Mouse (Mus musculus) limb, embryonic 11.5 days (tissue): ENCODE data around the gene Parp2. TPM values are rescaled to one million over a fixed set of nuclear protein-coding genes. Genes with fewer than 3 reads are reported as not detected.
"Not testable (repeated sequence)": the region's sequence is repeated elsewhere in the genome, so short reads cannot be mapped to it uniquely, and the experiment has no call there.

Experiments used
- ATAC-seq: fragments of 200-750 bp; cut with Nextera tagmentation; 2 replicates; pipeline ENCODE4 v1.8.0; 2017; ENCODE audit warnings: low read depth; ENCODE audit not compliant: insufficient number of reproducible peaks, low FRiP score, low TSS enrichment
- DNase-seq: peaks from one replicate; pipeline ENCODE4 v3.0.0-alpha.2; 2015; ENCODE audit warnings: low spot score
- H3K27ac ChIP-seq: fragments of 300-500 bp; sonication (generic); replicated peaks from 2 replicates; pipeline ENCODE4 v1.5.1; 2014; ENCODE audit warnings: low read depth, mild to moderate bottlenecking, low read length
- H3K27me3 ChIP-seq: fragments of 300-500 bp; sonication (generic); 2 replicates; pipeline ENCODE4 v1.6.1; 2014; ENCODE audit warnings: mild to moderate bottlenecking, low read length, mixed read lengths; ENCODE audit not compliant: control insufficient read depth, insufficient read depth
- H3K36me3 ChIP-seq: fragments of 300-500 bp; sonication (generic); 2 replicates; pipeline ENCODE4 v1.6.1; 2014; ENCODE audit warnings: mild to moderate bottlenecking, low read length, moderate library complexity, mixed read lengths; ENCODE audit not compliant: control insufficient read depth, insufficient read depth
- H3K4me1 ChIP-seq: fragments of 300-500 bp; sonication (generic); 2 replicates; pipeline ENCODE4 v1.6.1; 2014; ENCODE audit warnings: low read length, mixed read lengths; ENCODE audit not compliant: control insufficient read depth, insufficient read depth
- H3K4me2 ChIP-seq: fragments of 300-500 bp; sonication (generic); 2 replicates; pipeline ENCODE4 v1.6.1; 2014; ENCODE audit warnings: low read depth, mild to moderate bottlenecking, moderate library complexity; ENCODE audit not compliant: severe bottlenecking
- H3K4me3 ChIP-seq: fragments of 300-500 bp; sonication (generic); 2 replicates; pipeline ENCODE4 v1.5.1; 2014; ENCODE audit warnings: low read depth, low read length
- H3K9ac ChIP-seq: fragments of 300-500 bp; sonication (generic); 2 replicates; pipeline ENCODE4 v1.6.1; 2014; ENCODE audit warnings: mild to moderate bottlenecking, low read length
- H3K9me3 ChIP-seq: fragments of 300-500 bp; sonication (generic); 2 replicates; pipeline ENCODE4 v1.6.1; 2016; ENCODE audit warnings: low read length; ENCODE audit not compliant: control insufficient read depth
- WGBS: fragments of 180-500 bp; shearing (Covaris S2); extraction: QIAGEN DNeasy Blood & Tissue Kit; methylation state at CpG from one replicate; pipeline ENCODE4 v1.1.7; 2014; 5-methylcytosine and 5-hydroxymethylcytosine counted together
- polyA plus RNA-seq: library from polyadenylated mRNA; unstranded; fragments of >200 nt; fragmentation: Nextera tagmentation; extraction: Ambion mirVana; gene quantifications from 2 replicates; pipeline ENCODE4 v1.2.1, GENCODE M21; 2014

The Parp2 gene
- polyA plus RNA-seq, 1 experiment from 2014 or later, result 71.6 TPM

GRCm38 (mm10) chr14:50806469-50806868 lies 1.2 kb upstream of the Parp2 start:
- H3K9me3 ChIP-seq, H3K27me3 ChIP-seq, H3K4me3 ChIP-seq, DNase-seq, H3K36me3 ChIP-seq, H3K4me2 ChIP-seq, H3K4me1 ChIP-seq, H3K27ac ChIP-seq, ATAC-seq, H3K9ac ChIP-seq: not testable (repeated sequence)
- WGBS, result 90% methylated on average over 5 of the region's 5 CpGs

- Histone ChIP-seq H3K27me3 (no peaks in the 10 kb centered on the region), H3K9me3 (no peaks in the 10 kb centered on the region), H3K4me3 (no peak overlapping the region), H3K9ac (no peak overlapping the region), H3K36me3 (peaks cover 6% of the 10 kb centered on the region; the same call in 1 of the 2 replicates), H3K4me1 (no peaks in the 10 kb centered on the region), H3K4me2 (no peak overlapping the region), H3K27ac (no peak overlapping the region)
- WGBS, result 90% methylated on average over 2 of the region's 2 CpGs
- DNase-seq, result no peak
- no peak for ATAC-seq
Measured at GRCm38 (mm10) chr14:50813060-50813459, 5.4 kb downstream of the Parp2 start.

DNA sequence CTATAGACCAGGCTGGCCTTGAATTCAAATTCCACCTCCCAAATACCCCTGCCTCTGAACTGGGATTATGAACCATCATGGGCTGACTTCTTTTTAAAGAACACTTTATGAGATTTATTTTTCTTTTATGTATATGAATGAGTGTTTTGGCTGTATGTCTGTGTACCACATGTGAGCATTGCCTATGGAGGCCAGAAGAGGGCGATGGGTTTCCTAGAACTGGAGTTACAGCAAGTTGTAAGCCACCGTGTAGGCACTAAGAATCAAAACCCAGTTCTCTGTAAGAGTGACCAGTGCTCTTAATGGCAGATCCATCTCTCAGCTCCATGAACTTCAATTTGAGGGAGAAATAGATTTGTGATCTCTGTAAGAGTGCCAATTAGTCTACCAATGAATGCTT lies 15.6 kb downstream of the Parp2 start:
- Histone ChIP-seq H3K4me1 (no peaks in the 10 kb centered on the region), H3K4me3 (no peak overlapping the region), H3K9ac (no peak overlapping the region), H3K36me3 (peaks cover 11% of the 10 kb centered on the region; the same call in 1 of the 2 replicates), H3K9me3 (no peaks in the 10 kb centered on the region), H3K4me2 (no peak overlapping the region), H3K27ac (no peak overlapping the region), H3K27me3 (no peaks in the 10 kb centered on the region)
- DNase-seq (no peak), ATAC-seq (no peak)
- WGBS, result 77% methylated on average over 2 of the region's 2 CpGs

- no peaks in the 10 kb centered on the region for H3K9me3 ChIP-seq
- DNase-seq (no peak), ATAC-seq (no peak)
- no peak overlapping the region for H3K4me2 ChIP-seq
- no peak overlapping the region for H3K9ac ChIP-seq
- H3K27me3 ChIP-seq, result no peaks in the 10 kb centered on the region
- 90% methylated on average over 9 of the region's 9 CpGs for WGBS
- H3K4me1 ChIP-seq, result no peaks in the 10 kb centered on the region
- H3K27ac ChIP-seq, result no peak overlapping the region
- H3K4me3 ChIP-seq, result no peak overlapping the region
- H3K36me3 ChIP-seq, result peaks cover 11% of the 10 kb centered on the region; the same call in 1 of the 2 replicates
Measured at GRCm38 (mm10) chr14:50824219-50824618, 16.6 kb downstream of the Parp2 start.

DNA sequence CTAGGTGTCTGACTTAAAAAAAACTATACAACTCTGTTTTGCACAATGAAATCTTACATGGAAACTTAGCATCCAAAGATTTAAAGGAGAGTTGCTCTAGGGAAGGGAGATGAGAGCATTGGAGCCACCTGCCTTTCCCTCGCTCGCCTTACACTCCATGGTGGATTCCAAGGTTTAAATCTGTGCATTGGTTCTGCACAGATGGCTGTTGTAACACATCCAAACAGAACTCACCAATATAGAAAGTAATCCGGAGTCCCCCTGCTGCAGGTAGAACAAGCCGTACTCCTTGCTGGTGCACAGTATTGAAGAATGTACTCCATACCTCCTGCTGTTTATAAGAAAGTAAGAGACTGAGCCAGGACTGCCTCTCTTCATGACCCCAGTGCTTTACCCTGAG lies 18.9 kb downstream of the Parp2 start:
- Histone ChIP-seq H3K9me3 (no peaks in the 10 kb centered on the region), H3K27ac (no peak overlapping the region), H3K4me3 (no peak overlapping the region), H3K4me1 (no peaks in the 10 kb centered on the region), H3K4me2 (no peak overlapping the region), H3K36me3 (peaks cover 4% of the 10 kb centered on the region; the same call in 1 of the 2 replicates), H3K9ac (no peak overlapping the region), H3K27me3 (no peaks in the 10 kb centered on the region)
- no peak for ATAC-seq
- DNase-seq, result no peak
- 94% methylated on average over 4 of the region's 4 CpGs for WGBS

DNA sequence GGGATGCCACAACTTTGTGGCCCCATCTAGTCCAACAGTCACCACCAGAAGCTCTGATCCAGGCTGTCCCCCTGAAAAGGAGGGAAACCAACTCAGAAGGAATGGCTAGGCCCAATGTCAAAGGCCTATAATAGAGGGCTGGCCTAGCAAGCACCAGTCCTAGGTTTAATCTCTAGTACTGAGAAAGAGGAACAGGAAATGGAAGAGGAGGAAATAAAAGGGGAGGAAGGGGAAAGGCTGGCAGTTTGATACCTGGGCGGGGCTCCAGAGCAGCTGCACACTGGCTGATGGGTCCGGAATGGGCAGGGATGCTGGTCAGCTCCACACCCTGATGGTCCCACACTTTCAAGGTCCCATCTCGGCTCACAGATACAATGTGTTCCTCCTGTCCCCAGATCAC lies 22.2 kb downstream of the Parp2 start:
- Histone ChIP-seq H3K4me3 (no peak overlapping the region), H3K4me1 (no peaks in the 10 kb centered on the region), H3K9me3 (no peaks in the 10 kb centered on the region), H3K27ac (no peak overlapping the region), H3K9ac (no peak overlapping the region), H3K27me3 (no peaks in the 10 kb centered on the region), H3K36me3 (no peaks in the 10 kb centered on the region), H3K4me2 (no peak overlapping the region)
- no peak for ATAC-seq
- no peak for DNase-seq
- 74% methylated on average over 3 of the region's 3 CpGs for WGBS

GRCm38 (mm10) chr14:50833964-50834363 lies 26.3 kb downstream of the Parp2 start:
- Histone ChIP-seq H3K9me3 (no peaks in the 10 kb centered on the region), H3K4me1 (no peaks in the 10 kb centered on the region), H3K9ac (no peak overlapping the region), H3K27me3 (no peaks in the 10 kb centered on the region), H3K4me3 (no peak overlapping the region), H3K27ac (no peak overlapping the region), H3K36me3 (no peaks in the 10 kb centered on the region), H3K4me2 (no peak overlapping the region)
- 82% methylated on average over 10 of the region's 10 CpGs for WGBS
- ATAC-seq (no peak), DNase-seq (no peak)

- DNase-seq (no peak), ATAC-seq (no peak)
- 59% methylated on average over 2 of the region's 2 CpGs for WGBS
- Histone ChIP-seq H3K9me3 (no peaks in the 10 kb centered on the region), H3K4me2 (no peak overlapping the region), H3K36me3 (no peaks in the 10 kb centered on the region), H3K9ac (no peak overlapping the region), H3K4me1 (no peaks in the 10 kb centered on the region), H3K4me3 (no peak overlapping the region), H3K27ac (no peak overlapping the region), H3K27me3 (no peaks in the 10 kb centered on the region)
Measured at GRCm38 (mm10) chr14:50834435-50834834, 26.8 kb downstream of the Parp2 start.

DNA sequence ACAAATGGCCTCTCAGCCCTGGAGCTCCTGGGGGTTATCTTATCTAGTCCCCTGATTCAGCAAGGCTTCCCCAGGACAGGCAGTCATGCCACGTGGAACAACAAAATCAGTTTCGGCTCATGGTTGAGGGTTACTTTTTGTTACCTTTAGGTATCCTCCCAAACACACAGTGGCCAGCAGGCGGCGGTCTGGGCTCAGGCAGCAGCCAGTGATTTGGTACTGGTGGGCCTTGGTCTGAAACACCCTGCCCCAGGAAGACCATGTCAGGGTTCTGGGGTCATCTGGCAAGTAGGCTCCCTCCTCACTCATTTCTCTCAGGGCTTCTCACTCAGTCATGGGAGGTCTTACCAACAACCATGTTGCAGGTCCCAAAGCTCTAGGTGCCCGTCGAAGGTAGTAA lies 29.6 kb downstream of the Parp2 start:
- no peak overlapping the region for H3K9ac ChIP-seq
- no peak overlapping the region for H3K4me3 ChIP-seq
- no peak overlapping the region for H3K27ac ChIP-seq
- H3K9me3 ChIP-seq, result no peaks in the 10 kb centered on the region
- WGBS, result 72% methylated on average over 6 of the region's 6 CpGs
- DNase-seq (peak; percentile 34), ATAC-seq (no peak)
- no peaks in the 10 kb centered on the region for H3K36me3 ChIP-seq
- H3K4me2 ChIP-seq, result no peak overlapping the region
- no peaks in the 10 kb centered on the region for H3K27me3 ChIP-seq
- no peaks in the 10 kb centered on the region for H3K4me1 ChIP-seq
